Mouse (Mus musculus) heart, postnatal 36 days (tissue): ENCODE measurements around the gene Olfr739. TPM values are rescaled to one million over a fixed set of nuclear protein-coding genes. Genes with fewer than 3 reads are reported as not detected.

Source experiments
- DNase-seq, 2 experiments: peaks; one replicate each; pipeline ENCODE4 v3.0.0; 2021 to 2022
- intact Hi-C: fragments of 180-260 bp; cut with DNase I; formaldehyde crosslinking; loops from one replicate; pipeline ENCODE4 v1.15.1; 2025
- total RNA-seq, 2 experiments: library from RNA; stranded (reverse); gene quantifications; 2 replicates each; pipeline ENCODE4 v1.2.3; 2021

Olfr739 gene
- not detected for total RNA-seq

DNA sequence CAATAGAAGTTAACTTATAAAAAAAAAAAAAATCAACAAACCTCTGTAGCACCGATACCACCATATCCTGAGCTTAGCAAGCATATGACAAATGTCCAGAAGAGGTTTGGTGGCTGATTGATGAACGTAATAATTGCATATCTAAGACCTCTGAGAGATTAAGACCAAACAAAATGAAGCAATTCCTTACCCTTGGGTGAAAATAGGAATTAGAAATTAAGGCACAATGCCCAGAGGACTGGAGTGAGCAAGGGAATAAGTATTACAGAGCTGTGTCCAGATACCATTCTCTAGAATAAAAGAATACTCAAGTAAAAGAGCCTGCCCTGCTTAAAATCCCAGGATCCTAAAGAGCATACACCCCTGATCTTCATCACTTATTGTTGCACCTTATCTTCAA, at the start of gene Olfr739:
TSS of gene Olfr739 (plus strand) at position 301 of the 400 bp plus-strand sequence.
- intact Hi-C loops: no loop called here
- DNase-seq: no peak

DNA sequence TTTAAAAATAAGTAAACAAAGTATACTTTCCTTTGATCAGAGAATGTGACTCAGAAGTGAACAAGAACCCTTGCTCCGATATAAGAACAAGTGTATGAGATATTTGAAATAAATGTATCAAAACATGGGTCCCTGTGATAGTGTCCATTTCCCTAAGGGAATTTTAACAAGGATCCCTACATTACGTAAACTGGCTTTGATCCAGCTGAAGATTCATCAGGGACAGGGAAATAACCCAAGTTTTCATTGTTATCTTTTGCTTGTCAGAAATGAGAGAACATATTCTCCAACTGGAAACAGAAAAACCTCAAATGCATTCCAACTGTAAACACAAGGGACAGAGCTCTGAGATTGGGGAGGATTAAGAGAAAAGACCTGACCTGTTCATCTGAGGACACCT, 37.6 kb upstream of the Olfr739 start, which contains the start of gene Olfr736:
TSS of gene Olfr736 (plus strand) at position 301 of the 400 bp plus-strand sequence.
- no peak for DNase-seq
- intact Hi-C loops: no loop called here

DNA sequence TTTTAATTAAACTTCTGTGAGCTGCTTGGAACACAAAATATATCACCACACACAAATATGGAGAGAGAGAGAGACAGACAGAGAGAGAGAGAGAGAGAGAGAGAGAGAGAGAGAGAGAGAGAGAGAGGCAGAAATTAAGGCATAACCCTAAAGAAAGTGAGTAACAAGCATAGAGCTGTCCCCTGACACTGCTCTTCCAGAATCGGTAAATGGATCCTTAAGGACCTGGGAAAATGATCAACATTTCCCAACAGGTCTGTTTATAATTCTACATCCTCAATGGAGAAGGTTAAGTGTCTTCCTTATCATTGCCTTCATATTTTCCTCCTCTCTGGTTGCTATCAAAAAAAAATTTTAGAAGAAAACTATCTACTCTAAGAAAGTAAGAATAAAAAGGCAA, 11.2 kb upstream of the Olfr739 start, which contains the start of gene Olfr738:
TSS of gene Olfr738 (plus strand) at position 301 of the 400 bp plus-strand sequence.
- intact Hi-C loops: no loop called here
- DNase-seq: no peak

DNA sequence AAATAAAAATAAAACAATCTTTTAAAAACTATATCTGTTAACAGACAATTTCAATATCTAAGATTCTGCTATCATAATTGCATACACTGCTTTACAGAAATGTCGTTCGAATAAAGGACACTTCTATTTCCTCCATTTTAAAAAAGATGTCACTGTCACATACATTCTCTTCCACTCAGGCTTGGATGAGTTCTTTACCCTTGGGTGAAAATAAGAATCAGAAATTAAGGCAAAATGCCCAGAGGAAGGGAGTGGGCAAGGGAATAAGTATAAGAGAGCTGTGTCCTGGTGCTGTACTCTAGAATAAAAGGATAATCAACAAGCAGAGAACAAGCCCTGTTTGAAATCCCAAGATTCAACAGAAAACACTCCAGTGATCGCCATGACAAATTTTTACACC, 26.8 kb downstream of the Olfr739 start, which contains the start of gene Olfr740:
TSS of gene Olfr740 (plus strand) at position 301 of the 400 bp plus-strand sequence.
- intact Hi-C loops: no loop called here
- DNase-seq: no peak

DNA sequence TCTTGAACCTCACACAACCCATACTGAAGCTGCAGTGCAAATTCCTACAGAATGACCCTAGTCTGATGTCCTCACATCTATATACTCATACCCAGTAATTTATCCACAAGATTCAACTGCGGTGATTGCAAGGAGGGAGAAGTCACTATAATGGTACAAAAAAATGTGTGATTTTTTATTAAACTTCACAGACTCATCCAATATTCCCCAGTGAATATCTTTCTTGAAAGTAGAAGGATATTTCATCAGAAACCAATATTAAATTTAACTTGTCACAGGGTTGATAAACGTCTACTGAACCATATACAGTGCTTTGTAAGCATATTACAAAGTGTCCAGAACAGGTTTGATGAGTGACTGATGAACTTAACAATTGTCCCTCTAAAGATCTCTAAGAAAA, 54.0 kb downstream of the Olfr739 start, which contains the start of gene Olfr741:
TSS of gene Olfr741 (plus strand) at position 301 of the 400 bp plus-strand sequence.
- DNase-seq: no peak
- intact Hi-C loops: no loop called here

Other genes with a start within 250 kb of the Olfr739 start
- not detected for gene Olfr730, start 230.4 kb upstream of the Olfr739 start, total RNA-seq
- gene Olfr731, start 176.8 kb upstream of the Olfr739 start, total RNA-seq: not detected
- gene Olfr732, start 134.4 kb upstream of the Olfr739 start, total RNA-seq: not detected
- gene Olfr733, start 117.1 kb upstream of the Olfr739 start, total RNA-seq: not detected
- gene Olfr734, start 91.9 kb upstream of the Olfr739 start, total RNA-seq: not detected
- gene Olfr735, start 69.8 kb upstream of the Olfr739 start, total RNA-seq: not detected
- gene Tlr11, start 60.7 kb upstream of the Olfr739 start, total RNA-seq: under 1 TPM in 1 of 2 experiments, not detected in 1; 0.08 TPM
- not detected for gene Olfr736, start 37.5 kb upstream of the Olfr739 start, total RNA-seq
- gene Olfr738, start 11.1 kb upstream of the Olfr739 start, total RNA-seq: not detected
- gene Olfr740, start 26.9 kb downstream of the Olfr739 start, total RNA-seq: not detected
- not detected for gene Olfr741, start 54.1 kb downstream of the Olfr739 start, total RNA-seq
- not detected for gene Olfr742, start 85.0 kb downstream of the Olfr739 start, total RNA-seq
- gene Olfr743, start 103.2 kb downstream of the Olfr739 start, total RNA-seq: not detected
- gene Olfr744, start 196.3 kb downstream of the Olfr739 start, total RNA-seq: not detected
- not detected for gene Olfr745, start 220.8 kb downstream of the Olfr739 start, total RNA-seq
- gene Olfr746, start 228.5 kb downstream of the Olfr739 start, total RNA-seq: not detected